Mouse (Mus musculus) kidney, adult 8-10 months (tissue): ENCODE data around the gene Nelfb.

Source experiments
- DNase-seq, 2 experiments: peaks; one replicate each; pipeline ENCODE4 v3.0.0; 2022

The Nelfb gene

DNA sequence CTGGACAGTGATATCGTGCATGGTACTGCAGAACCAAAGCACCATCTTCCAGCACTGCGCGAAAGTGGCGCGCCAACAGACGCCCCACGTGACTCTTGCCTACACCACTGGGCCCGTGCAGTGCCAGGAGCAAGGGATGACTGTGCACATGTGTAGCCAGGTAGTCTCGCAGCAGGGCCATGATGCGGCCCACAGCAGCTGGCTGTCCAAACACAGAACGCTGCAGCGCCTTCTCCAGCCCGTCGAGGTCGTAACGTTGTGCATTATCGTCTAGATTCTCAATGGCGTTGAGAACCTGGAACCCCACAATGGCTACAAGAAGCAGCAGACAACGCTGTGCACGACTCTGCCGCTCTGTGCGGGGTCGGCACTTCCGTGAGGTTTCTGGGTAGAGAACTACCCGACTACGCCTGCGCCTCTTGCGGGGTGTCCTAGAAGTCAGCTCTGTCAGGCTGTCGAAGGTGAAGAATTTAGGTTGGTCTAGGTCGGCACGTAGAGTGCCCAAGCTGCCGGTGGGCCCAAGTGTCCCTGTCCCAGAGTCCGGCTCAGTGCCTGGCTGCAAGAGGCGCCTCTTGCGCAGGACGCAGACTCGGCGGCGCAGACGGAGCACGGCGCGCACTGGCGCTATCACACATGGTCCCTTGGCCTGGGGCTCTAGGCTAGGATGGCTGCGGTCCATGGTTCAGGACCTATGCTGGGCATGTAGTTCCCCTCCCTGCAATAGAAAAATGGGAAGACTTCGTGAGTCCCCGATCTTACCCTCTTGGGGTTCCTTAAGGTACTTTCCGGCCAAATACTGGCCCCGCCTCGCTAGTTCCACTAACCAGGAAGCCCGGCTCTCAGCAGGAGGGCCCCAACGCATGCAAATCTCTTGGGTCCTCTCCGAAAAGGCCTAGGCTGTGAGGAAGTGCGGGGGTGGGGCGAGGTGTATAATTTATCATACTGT lies 15.8 kb downstream of the Nelfb start:
- DNase-seq = peak; percentile 83 to 84

- no peak for DNase-seq
Measured at GRCm38 (mm10) chr2:25194486-25195171, 16.7 kb downstream of the Nelfb start.

DNA sequence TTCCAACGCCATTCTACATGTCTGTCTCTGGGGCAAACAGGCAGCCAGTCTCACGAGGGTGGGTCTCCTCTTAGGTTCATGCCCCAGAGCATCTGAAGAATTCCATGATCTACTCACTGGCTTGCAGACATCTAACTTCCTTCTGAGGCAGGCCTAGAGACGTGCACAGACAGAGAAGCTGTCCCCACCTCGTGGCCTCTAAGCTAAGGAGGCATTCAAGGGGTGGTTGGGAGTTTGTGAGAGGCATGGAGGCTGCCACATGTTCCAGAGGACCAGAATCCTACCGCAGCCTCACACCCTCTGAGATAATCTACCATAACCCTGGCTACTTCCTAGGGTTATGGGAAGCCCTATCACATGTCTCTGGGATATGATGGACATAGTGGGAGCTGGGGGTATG lies 17.3 kb downstream of the Nelfb start:
- no peak for DNase-seq

DNA sequence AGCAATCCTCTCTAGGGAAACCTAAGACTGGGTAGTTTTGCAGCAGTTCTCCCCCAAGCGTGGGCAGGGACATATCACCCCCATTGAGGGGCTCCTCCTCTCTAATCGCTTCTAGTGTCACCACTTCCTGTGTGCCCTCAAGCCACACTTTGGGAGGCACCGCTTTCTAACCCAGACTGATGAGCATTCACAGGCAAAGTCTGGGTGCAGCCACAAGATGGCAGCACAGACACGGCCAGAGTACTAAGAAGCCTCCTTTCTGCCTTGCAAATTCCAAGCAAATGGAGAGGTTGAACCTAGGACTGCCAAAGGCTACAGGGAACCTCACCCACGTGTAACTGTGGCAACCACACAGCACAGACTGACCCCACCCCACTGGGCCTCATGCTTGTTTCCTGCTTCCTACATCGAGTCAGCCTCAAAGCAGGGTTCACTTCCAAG lies 17.9 kb downstream of the Nelfb start:
- DNase-seq = peak; percentile 87 to 90

- DNase-seq = no peak
Measured at GRCm38 (mm10) chr2:25187841-25188240, 23.4 kb downstream of the Nelfb start.

- no peak for DNase-seq
Measured at GRCm38 (mm10) chr2:25186575-25186930, 24.7 kb downstream of the Nelfb start.

- DNase-seq = no peak
Measured at GRCm38 (mm10) chr2:25185625-25186574, 25.4 kb downstream of the Nelfb start.

GRCm38 (mm10) chr2:25184496-25184895 lies 26.8 kb downstream of the Nelfb start:
- no peak for DNase-seq

GRCm38 (mm10) chr2:25183336-25183735 lies 28.0 kb downstream of the Nelfb start:
- no peak for DNase-seq

GRCm38 (mm10) chr2:25182664-25183063 lies 28.6 kb downstream of the Nelfb start:
- DNase-seq = no peak

GRCm38 (mm10) chr2:25181891-25182397 lies 29.3 kb downstream of the Nelfb start:
- DNase-seq = no peak

DNA sequence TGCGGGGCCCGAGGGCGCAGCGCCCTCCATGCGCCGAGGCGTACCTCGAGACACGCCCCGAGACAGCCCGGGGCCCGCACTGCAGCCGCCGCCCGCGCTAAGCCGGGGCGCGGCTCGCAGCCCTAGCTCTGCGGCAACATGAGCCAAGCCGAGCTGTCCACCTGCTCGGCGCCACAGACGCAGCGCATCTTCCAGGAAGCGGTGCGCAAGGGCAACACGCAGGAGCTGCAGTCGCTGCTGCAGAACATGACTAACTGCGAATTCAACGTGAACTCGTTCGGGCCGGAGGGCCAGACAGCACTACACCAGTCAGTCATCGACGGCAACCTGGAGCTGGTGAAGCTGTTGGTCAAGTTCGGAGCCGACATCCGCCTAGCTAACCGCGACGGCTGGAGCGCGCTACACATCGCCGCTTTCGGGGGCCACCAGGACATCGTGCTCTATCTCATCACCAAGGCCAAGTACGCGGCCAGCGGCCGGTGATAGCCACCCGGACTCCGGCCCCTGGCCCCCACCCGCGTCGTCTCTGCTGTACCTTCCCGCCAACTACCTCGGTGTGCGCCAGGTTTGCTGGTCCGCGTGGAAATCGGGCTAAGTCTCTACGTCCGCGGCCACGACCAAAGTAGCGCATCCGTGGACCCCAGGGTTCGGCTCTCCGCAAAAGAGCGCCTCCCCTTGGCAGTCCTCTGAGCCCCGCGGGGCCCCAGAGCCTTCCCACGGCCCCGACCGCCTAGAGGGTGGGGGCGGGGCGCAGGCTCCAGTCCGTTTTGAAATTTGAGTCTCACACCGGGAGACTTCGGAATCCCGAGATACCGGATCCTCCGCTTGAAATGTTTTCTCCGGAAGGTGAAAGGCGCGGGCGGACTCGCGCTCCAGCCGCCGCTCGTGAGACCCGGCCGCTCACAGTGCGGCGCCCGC lies 30.1 kb downstream of the Nelfb start:
- DNase-seq = no peak

DNA sequence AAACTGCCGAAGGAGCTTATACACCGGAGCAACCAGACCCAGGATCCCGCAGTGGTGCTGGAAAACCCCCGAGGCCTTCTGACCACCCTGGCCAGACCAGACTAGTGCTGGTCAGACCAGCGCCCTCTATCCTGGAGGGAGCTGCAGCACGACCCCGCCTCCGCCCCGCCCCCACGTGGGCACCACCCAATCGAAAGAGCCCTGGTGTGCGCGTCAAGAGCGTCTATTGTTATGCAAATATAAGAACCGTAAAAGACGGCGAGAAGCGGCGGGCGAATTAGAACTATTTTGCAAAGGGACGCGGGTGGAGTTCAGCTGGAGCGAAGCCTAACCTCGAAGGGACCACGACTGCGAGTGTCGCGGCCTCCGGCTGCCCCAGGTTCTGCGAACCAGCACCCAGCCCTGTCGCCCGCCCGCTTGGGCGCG lies 30.8 kb downstream of the Nelfb start, which contains the start of gene Nrarp:
Nrarp (plus strand) TSS at position 281 of the 426 bp plus-strand sequence.
- peak; percentile 92 for DNase-seq

DNA sequence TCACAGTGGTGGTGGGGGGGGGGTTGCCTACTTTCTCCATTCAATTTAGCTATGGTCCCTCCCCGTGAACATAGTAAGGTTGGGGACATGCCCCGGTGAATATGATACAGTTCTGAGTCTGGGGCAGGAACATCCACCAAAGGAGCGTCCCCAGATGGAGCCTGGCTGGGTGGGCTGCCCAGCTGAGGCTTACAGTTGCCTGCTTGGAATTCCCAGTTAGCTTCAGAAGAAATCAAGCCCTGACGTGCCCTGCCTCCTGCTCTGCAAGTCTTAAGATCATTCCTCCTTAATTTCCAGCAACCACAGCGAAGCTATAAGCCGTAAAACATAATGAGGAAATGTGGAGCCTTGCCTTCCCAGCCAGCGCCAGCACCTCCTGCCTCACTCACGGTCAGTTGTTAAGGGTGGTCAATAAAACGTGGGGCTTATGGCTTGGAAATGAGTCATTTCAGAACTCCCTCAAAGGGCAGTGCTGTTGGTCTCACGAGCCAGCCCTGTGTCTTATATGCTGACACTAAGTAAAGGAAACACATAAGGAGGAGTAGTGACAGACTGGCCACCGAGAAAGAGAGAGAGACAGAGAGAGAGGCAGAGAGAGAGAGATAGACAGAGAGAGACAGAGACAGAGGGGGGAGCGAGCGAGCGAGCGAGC lies 31.6 kb downstream of the Nelfb start:
- DNase-seq = no peak

DNA sequence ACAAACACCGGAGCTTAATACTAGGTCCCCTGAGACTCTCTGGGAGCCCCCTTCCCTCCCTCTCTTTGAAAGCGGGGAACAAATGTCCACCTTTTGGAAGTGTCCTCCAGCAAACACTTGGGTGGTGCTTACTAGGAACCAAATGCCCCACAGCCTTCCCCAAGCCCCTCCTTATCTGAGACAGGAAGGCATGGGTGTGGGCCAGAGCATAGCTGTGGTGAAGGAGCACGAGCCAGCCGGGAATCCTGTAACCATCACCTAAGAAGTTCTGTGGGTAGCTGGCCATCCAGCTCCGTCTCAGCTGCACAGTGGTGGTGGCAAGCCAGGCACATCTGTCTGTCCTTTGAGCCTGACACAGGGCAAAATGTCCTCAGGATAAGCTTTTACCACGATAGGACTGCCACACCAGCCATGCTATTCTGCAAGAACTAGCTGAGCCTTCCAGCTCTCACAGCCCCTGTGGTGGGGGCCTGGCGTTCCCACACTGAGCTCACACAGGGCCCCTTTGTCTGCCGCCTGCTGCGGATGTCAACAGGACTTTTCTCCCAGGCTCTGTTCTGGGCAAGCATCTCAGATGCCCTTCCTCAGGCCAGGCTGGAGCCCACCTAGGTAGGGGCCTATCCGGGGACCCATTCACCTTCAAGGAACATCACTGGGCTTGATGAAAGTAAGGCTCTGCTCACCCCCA lies 32.9 kb downstream of the Nelfb start:
- DNase-seq = no peak

DNA sequence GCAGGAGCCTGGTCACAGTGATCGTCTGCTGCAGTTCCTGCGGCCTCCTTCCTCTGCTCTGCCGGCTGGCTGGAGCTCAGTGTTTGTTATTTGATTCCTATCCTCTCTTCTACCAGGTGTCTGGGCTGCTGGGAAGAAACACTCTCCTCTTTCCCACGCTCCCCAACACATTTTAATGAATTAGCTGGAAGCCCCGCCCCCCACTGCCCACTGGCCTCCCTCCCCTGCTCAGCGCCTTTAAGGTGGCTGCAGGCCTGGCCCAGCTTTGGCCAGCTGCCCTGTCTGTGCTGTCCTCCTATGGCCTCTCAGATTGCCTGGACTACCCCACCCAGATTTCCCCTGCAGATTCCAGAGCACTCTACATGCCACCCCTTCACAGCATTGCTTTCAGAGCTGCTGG lies 33.6 kb downstream of the Nelfb start:
- DNase-seq = peak; percentile 61 to 63

GRCm38 (mm10) chr2:25177076-25177475 lies 34.2 kb downstream of the Nelfb start:
- no peak for DNase-seq

DNA sequence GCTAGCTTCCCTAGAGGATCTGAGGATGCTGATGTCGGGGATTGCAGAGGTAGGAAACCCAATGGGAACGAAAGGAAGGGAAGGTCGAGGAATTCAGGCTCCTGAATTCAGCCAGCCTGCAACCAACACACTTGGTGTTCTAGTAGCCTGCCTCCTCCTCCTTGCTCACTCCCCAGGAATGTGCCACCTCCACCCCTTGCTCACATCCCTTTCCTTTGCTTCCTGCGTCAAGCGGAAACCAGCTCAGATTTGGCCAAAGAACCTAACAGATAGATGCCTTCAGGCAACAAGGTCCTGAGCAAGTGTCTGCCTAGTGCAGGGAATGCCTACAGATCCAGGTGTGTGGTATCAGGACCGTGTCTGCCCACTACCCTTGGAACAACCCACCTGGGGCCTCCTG lies 34.7 kb downstream of the Nelfb start:
- DNase-seq = no peak

DNA sequence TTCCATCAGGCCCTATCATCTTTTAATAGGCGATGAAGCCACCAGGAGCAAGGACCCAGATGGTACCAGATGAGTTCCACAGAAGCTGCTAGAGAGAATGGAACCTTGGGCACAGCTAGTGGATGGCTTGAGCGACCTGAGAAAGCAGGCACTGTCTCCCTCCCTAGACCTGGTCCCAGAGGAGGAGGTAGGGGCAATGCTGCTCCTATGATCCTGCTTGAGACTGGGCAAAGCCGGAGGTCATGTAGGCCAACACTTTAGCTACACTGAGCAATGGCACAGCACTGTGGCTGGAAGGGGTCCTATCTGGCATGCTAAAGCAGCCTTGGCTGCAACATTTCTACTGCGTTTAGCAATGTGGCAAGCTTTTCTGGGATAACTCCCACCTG lies 35.6 kb downstream of the Nelfb start:
- no peak for DNase-seq
